Mouse (Mus musculus) liver, embryonic 16.5 days (tissue): Measurements from ENCODE around the gene Btbd6. TPM values are rescaled to one million over a fixed set of nuclear protein-coding genes. Genes with fewer than 3 reads are reported as not detected.

Experiments
- ATAC-seq: fragments of 200-750 bp; cut with Nextera tagmentation; 2 replicates; pipeline ENCODE4 v1.8.0; 2017; ENCODE audit warnings: low read depth, mild to moderate bottlenecking, moderate number of reproducible peaks, moderate library complexity
- H3K27ac ChIP-seq: fragments of 300-500 bp; sonication (generic); 2 replicates; pipeline ENCODE4 v1.5.1; 2014; ENCODE audit warnings: mild to moderate bottlenecking, low read length
- H3K27me3 ChIP-seq: fragments of 300-500 bp; sonication (generic); 2 replicates; pipeline ENCODE4 v1.6.1; 2014; ENCODE audit warnings: low read depth, low read length, mixed read lengths; ENCODE audit not compliant: control insufficient read depth, insufficient read depth
- H3K36me3 ChIP-seq: fragments of 300-500 bp; sonication (generic); 2 replicates; pipeline ENCODE4 v1.6.1; 2014; ENCODE audit warnings: mild to moderate bottlenecking; ENCODE audit not compliant: control insufficient read depth, insufficient read depth
- H3K4me1 ChIP-seq: fragments of 300-500 bp; sonication (generic); 2 replicates; pipeline ENCODE4 v1.6.1; 2014; ENCODE audit warnings: low read depth, low read length, mixed read lengths; ENCODE audit not compliant: control insufficient read depth
- H3K4me2 ChIP-seq: fragments of 300-500 bp; sonication (generic); 2 replicates; pipeline ENCODE4 v1.6.1; 2014; ENCODE audit warnings: low read depth, low read length, mixed read lengths
- H3K4me3 ChIP-seq: fragments of 300-500 bp; sonication (generic); 2 replicates; pipeline ENCODE4 v1.5.1; 2014; ENCODE audit warnings: low read depth, mild to moderate bottlenecking, low read length
- H3K9ac ChIP-seq: fragments of 300-500 bp; sonication (generic); 2 replicates; pipeline ENCODE4 v1.6.1; 2014; ENCODE audit warnings: low read depth, low read length
- H3K9me3 ChIP-seq: fragments of 300-500 bp; sonication (generic); replicated peaks from 2 replicates; pipeline ENCODE4 v1.6.1; 2016; ENCODE audit warnings: low read length; ENCODE audit not compliant: control insufficient read depth
- WGBS: fragments of 180-500 bp; shearing (Covaris S2); extraction: QIAGEN DNeasy Blood & Tissue Kit; methylation state at CpG from one replicate; pipeline ENCODE4 v1.1.7; 2014; ENCODE audit not compliant: insufficient replicate concordance; 5-methylcytosine and 5-hydroxymethylcytosine counted together
- polyA plus RNA-seq: library from polyadenylated mRNA; unstranded; fragments of >200 nt; fragmentation: Nextera tagmentation; extraction: Ambion mirVana; gene quantifications from 2 replicates; pipeline ENCODE4 v1.2.1, GENCODE M21; 2015

Gene Btbd6
- polyA plus RNA-seq, 1 experiment from 2014 or later, result 4.5 TPM

- H3K27me3 ChIP-seq, result no peaks in the 10 kb centered on the region
- H3K27ac ChIP-seq, result no peak overlapping the region
- peaks cover 48% of the 10 kb centered on the region for H3K36me3 ChIP-seq
- no peak for ATAC-seq
- H3K4me3 ChIP-seq, result no peak overlapping the region
- 85% methylated on average over 8 of the region's 8 CpGs for WGBS
- no peak overlapping the region for H3K9ac ChIP-seq
- H3K9me3 ChIP-seq, result no peaks in the 10 kb centered on the region
- no peaks in the 10 kb centered on the region for H3K4me1 ChIP-seq
- no peak overlapping the region for H3K4me2 ChIP-seq
Observed at GRCm38 (mm10) chr12:112968943-112969342, 7.3 kb upstream of the Btbd6 start.

- Histone ChIP-seq H3K27me3 (no peaks in the 10 kb centered on the region), H3K4me3 (no peak overlapping the region), H3K36me3 (peaks cover 46% of the 10 kb centered on the region), H3K9ac (no peak overlapping the region), H3K4me2 (no peak overlapping the region), H3K9me3 (no peaks in the 10 kb centered on the region), H3K4me1 (no peaks in the 10 kb centered on the region), H3K27ac (no peak overlapping the region)
- WGBS, result 58% methylated on average over 6 of the region's 6 CpGs
- ATAC-seq, result no peak
Observed at GRCm38 (mm10) chr12:112969616-112970015, 6.7 kb upstream of the Btbd6 start.

DNA sequence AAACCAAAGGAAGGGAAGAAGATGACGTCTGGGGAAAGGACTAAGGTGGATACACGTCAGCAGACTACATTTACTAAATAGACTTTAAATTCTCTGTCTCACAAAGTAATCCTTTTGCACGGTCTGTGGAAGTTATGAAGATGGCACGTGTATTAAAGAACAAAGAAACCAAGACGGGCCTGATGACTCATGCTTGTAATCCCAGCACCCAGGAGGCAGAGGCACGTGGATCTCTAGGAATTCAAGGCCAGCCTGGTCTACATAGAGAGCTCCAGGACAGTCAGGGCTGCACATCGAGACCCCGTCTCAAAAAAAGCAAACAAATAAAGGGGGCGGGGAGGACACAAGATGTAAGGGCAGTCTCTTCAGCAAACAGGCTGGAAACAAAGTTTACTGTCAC is 1.5 kb upstream of the Btbd6 start:
- H3K27me3 ChIP-seq, result no peaks in the 10 kb centered on the region
- 78% methylated on average over 9 of the region's 9 CpGs for WGBS
- H3K4me3 ChIP-seq, result no peak overlapping the region
- H3K9me3 ChIP-seq, result no peaks in the 10 kb centered on the region
- no peak overlapping the region for H3K4me2 ChIP-seq
- no peak overlapping the region for H3K9ac ChIP-seq
- H3K4me1 ChIP-seq, result peaks cover 13% of the 10 kb centered on the region
- no peak overlapping the region for H3K27ac ChIP-seq
- no peak for ATAC-seq
- peaks cover 19% of the 10 kb centered on the region for H3K36me3 ChIP-seq

DNA sequence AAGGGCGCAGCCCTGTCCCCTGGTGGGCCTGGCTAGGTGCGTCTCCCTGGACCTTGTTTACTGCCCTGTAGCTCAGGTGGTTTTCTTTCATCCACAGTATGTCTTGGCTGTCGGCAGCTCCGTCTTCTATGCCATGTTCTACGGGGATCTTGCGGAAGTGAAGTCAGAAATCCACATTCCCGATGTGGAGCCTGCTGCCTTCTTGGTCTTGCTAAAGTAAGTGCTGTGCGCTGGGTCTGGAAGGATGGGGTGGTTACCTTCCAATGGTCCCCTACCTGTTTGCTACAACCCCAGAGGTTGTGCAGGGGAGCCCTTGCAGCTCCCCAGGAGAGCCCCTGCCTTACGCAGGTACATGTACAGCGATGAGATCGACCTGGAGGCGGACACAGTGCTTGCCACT is 874 bp downstream of the Btbd6 start:
- no peak overlapping the region for H3K27ac ChIP-seq
- no peaks in the 10 kb centered on the region for H3K9me3 ChIP-seq
- peak overlapping the region; percentile 71 for H3K9ac ChIP-seq
- H3K4me2 ChIP-seq, result peak overlapping the region; percentile 80
- peaks cover 13% of the 10 kb centered on the region for H3K4me1 ChIP-seq
- no peak for ATAC-seq
- WGBS, result 59% methylated on average over 12 of the region's 12 CpGs
- H3K4me3 ChIP-seq, result peak overlapping the region; percentile 73
- peaks cover 15% of the 10 kb centered on the region for H3K36me3 ChIP-seq
- no peaks in the 10 kb centered on the region for H3K27me3 ChIP-seq

DNA sequence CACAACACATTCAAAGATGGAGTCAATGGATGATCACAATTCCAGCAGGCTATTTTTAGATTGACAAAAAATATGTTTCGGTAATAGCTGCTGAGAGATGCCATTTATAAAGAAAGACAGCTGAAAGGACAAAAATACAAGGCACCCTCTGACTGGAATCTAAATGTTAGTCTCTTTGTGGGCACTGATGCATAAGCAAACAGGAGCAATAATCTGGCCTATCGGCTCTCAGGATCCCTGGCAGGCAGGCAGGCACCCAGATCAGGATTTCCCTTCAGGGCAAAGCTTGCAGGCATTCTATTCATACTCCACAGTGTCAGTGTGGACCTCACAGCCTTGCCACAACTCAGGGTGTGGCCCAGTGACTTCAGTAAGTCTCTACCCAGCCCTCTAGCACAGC is 5.7 kb downstream of the Btbd6 start:
- Histone ChIP-seq H3K27me3 (no peaks in the 10 kb centered on the region), H3K9me3 (no peaks in the 10 kb centered on the region), H3K36me3 (peaks cover 26% of the 10 kb centered on the region), H3K4me2 (no peak overlapping the region), H3K4me1 (peaks cover 4% of the 10 kb centered on the region), H3K9ac (no peak overlapping the region), H3K27ac (no peak overlapping the region), H3K4me3 (no peak overlapping the region)
- WGBS, result 87% methylated on average over 2 of the region's 2 CpGs
- no peak for ATAC-seq

- H3K9me3 ChIP-seq, result no peaks in the 10 kb centered on the region
- H3K36me3 ChIP-seq, result peaks cover 28% of the 10 kb centered on the region
- H3K27me3 ChIP-seq, result no peaks in the 10 kb centered on the region
- WGBS, result 84% methylated on average over 6 of the region's 6 CpGs
- H3K4me1 ChIP-seq, result no peaks in the 10 kb centered on the region
- no peak overlapping the region for H3K9ac ChIP-seq
- no peak overlapping the region for H3K4me3 ChIP-seq
- H3K4me2 ChIP-seq, result no peak overlapping the region
- no peak overlapping the region for H3K27ac ChIP-seq
- no peak for ATAC-seq
Observed at GRCm38 (mm10) chr12:112985346-112985745, 9.1 kb downstream of the Btbd6 start.

- Histone ChIP-seq H3K9ac (no peak overlapping the region), H3K27me3 (no peaks in the 10 kb centered on the region), H3K4me2 (no peak overlapping the region), H3K4me1 (peaks cover 2% of the 10 kb centered on the region), H3K36me3 (peaks cover 34% of the 10 kb centered on the region), H3K9me3 (no peaks in the 10 kb centered on the region), H3K27ac (no peak overlapping the region), H3K4me3 (no peak overlapping the region)
- no peak for ATAC-seq
- WGBS, result 68% methylated on average over 6 of the region's 6 CpGs
Observed at GRCm38 (mm10) chr12:112987877-112988276, 11.6 kb downstream of the Btbd6 start.

DNA sequence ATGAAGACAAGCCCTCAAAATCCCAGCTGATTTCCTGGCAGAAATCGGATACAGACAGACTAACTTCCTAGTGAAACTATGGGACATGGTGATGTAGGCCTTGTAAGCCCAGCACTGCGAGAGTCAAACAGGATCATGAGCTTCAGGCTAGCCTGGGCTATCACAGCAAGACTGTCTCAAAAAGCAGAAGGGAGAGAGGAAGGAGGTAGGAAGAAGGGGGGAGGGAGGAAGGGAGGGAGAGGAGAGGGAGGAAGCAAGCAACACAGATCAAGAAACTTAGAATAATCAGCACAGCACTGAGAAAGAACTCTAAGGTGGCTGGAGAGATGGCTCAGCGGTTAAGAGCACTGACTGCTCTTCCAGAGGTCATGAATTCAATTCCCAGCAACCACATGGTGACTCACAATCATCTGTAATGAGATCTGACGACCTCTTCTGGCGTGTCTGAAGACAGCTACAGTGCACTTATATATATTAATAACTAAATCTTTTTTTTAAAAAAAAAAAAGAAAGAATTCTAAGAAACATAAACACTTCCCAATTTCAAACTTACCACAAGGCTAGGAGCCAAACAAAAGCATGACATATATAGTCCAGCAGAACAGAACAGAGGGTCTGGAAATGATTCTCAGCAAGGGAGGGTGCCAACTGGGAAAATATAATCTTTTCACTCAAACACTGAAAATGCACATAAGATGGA is 14.6 kb downstream of the Btbd6 start:
- H3K27ac ChIP-seq, result no peak overlapping the region
- 67% methylated on average over 5 of the region's 5 CpGs for WGBS
- H3K4me3 ChIP-seq, result no peak overlapping the region
- H3K4me2 ChIP-seq, result no peak overlapping the region
- H3K27me3 ChIP-seq, result no peaks in the 10 kb centered on the region
- peaks cover 6% of the 10 kb centered on the region for H3K4me1 ChIP-seq
- H3K9me3 ChIP-seq, result no peaks in the 10 kb centered on the region
- ATAC-seq, result no peak
- no peak overlapping the region for H3K9ac ChIP-seq
- H3K36me3 ChIP-seq, result peaks cover 28% of the 10 kb centered on the region

GRCm38 (mm10) chr12:112991444-112991843 is 15.2 kb downstream of the Btbd6 start:
- ATAC-seq, result no peak
- H3K27me3 ChIP-seq, result no peaks in the 10 kb centered on the region
- 18% methylated on average over 2 of the region's 2 CpGs for WGBS
- no peak overlapping the region for H3K4me2 ChIP-seq
- H3K4me1 ChIP-seq, result peaks cover 6% of the 10 kb centered on the region
- peaks cover 24% of the 10 kb centered on the region for H3K36me3 ChIP-seq
- H3K27ac ChIP-seq, result no peak overlapping the region
- H3K9ac ChIP-seq, result no peak overlapping the region
- H3K9me3 ChIP-seq, result no peaks in the 10 kb centered on the region
- H3K4me3 ChIP-seq, result no peak overlapping the region
